Mouse (Mus musculus) left cerebral cortex, postnatal 10 days (tissue): ENCODE data around the gene Clcf1. TPM values are rescaled to one million over a fixed set of nuclear protein-coding genes. Genes with fewer than 3 reads are reported as not detected.

Experiments used
- DNase-seq, 2 experiments: peaks; one replicate each; pipeline ENCODE4 v3.0.0; 2021 to 2022; ENCODE audit warnings: low spot score in 2 of 2, mixed read lengths in 1 of 2; ENCODE audit errors: extremely low spot score in 1 of 2
- intact Hi-C: fragments of 180-260 bp; cut with DNase I; formaldehyde crosslinking; loops from one replicate; pipeline ENCODE4 v1.15.1; 2025
- total RNA-seq, 2 experiments: library from RNA; stranded (reverse); gene quantifications; 2 replicates each; pipeline ENCODE4 v1.2.3; 2021

Gene Clcf1
- total RNA-seq, 2 experiments from 2014 or later = 1.5 to 1.7 TPM

DNA sequence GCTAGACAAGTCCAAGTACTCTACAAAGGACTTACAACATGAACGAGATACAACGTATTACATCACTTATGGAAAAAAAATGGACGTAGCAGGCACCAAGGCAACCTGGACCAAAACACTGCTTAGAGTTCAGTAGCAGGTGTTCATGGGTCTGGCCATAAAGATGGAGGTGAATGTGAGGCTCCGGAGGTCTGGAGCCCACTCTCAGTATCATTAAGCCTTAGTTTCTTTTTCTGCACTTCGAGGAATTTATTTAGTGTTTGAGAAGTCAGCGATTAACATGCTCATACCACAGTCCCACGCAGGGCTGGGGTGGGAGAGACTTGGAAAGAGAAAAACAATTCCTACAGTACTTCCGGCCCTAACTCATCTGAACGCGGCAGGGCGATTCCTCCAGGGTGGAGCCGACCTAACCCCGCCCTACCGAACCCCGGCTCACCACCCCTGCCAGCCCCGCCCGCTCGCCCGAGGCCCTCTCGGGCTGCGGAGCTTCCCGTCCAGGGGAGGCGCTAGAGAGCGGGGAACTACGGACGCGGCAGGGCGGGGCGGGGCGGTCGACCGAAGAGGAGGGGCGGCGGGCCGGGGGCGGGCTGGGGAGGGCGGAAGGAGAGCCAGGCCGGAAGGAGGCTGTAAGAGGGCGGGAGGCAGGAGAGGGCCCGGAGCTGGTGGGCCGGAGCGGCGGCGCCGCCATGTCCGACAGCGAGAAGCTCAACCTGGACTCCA lies 22.3 kb upstream of the Clcf1 start, which contains the start of gene Ppp1ca:
Gene Ppp1ca, plus strand, starts transcription at position 538 of the 723 bp plus-strand sequence.
- DNase-seq = peak; percentile 88 to 97
- intact Hi-C loops = no loop called here

DNA sequence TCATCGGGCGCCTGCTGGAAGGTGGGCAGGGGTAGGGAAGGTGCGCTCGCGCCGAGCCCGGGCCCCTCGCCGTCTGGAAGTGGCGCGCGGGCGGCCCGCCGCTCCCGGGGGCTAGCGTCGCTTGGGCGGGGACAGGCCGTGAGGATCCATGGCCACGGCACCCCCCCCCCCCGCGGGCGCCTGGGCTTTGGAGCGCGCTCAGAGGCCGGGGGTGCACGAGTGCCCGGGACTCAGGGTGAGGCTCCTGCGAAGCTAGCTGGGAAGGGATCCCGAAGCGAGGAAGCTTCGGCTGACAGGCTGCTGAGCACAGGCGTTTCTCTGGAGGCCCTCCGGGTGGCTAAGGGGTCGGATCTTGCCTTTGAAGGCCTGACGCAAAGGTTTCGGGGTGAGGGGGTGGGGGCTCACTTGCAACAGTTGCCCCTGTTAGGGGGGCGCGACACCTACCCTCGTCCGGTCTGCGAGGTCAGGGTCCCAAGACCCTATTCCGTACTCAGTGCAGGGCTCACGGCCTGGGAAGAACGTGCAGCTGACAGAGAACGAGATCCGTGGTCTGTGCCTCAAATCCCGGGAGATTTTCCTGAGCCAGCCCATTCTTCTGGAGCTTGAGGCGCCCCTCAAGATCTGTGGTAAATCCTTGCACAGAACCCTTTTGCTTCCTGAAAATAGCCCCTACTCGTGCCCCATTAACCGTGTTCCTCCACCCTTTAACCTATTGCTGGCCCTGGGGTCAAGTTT lies 21.6 kb upstream of the Clcf1 start:
- intact Hi-C loops = no loop called here
- no peak for DNase-seq

DNA sequence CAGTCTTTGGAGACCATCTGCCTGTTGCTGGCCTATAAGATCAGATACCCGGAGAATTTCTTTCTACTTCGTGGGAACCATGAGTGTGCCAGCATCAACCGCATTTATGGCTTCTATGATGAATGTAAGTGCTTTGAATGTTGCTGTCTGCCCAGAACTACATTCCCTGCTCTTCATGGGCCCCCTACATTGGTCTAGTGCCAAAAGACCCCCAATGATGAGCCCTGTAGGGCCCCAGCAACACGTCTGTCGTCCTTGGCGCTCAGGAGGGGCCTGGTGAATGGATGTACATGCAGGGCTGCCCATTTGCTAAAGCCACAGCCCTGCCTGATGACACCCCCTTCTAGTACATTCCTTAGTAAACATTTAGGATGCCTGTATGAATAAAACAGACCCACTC lies 20.9 kb upstream of the Clcf1 start:
- DNase-seq = no peak
- intact Hi-C loops = no loop called here

DNA sequence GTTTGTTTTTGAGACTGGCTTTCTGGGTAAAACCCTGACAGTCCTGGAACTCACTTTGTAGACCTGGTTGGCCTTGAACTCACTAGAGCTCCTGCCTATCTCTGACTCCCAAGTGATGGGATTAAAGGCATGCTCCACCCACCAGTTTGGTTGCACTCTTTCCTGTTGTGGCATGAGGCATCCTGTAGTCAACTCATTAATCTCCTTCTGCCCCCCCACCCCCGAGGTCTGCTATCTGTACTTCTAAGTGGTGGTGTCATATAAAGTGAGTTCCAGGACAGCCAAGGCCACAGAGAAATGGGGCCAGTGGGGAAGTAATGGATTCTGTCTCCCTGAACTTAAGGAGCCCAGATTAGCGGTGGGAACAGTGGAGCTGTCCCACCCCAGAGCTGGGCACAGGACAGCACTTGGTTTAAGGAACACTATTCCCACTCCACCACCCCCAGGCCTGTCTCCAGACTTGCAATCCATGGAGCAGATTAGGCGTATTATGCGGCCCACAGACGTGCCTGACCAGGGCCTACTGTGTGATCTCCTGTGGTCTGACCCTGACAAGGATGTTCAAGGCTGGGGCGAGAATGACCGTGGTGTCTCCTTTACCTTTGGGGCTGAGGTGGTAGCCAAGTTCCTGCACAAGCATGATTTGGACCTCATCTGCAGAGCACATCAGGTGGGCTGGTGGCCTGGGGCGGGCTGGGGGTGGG lies 19.9 kb upstream of the Clcf1 start:
- DNase-seq = no peak
- intact Hi-C loops = no loop called here

DNA sequence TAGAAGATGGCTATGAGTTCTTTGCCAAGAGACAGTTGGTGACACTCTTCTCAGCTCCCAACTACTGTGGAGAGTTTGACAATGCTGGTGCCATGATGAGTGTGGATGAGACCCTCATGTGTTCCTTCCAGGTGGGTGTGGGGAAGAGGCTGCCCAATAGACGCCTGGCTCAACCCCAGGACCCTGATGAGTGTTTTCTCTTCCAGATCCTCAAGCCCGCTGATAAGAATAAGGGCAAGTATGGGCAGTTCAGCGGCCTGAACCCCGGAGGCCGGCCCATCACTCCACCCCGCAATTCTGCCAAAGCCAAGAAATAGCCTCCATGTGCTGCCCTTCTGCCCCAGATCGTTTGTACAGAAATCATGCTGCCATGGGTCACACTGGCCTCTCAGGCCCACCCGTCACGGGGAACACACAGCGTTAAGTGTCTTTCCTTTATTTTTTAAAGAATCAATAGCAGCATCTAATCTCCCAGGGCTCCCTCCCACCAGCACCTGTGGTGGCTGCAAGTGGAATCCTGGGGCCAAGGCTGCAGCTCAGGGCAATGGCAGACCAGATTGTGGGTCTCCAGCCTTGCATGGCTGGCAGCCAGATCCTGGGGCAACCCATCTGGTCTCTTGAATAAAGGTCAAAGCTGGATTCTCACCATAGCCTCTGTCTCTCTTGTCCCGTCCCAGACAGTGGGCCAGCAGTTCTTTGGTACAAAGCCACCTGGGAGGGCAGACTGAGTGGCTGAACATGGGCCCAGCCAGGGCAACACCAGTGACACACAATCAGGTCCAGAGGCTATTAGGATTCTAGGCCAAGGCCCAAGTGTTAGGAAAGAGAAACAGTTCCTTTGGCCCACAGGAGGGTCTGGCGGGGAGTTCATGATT lies 19.0 kb upstream of the Clcf1 start:
- intact Hi-C loops = no loop called here
- DNase-seq = no peak

DNA sequence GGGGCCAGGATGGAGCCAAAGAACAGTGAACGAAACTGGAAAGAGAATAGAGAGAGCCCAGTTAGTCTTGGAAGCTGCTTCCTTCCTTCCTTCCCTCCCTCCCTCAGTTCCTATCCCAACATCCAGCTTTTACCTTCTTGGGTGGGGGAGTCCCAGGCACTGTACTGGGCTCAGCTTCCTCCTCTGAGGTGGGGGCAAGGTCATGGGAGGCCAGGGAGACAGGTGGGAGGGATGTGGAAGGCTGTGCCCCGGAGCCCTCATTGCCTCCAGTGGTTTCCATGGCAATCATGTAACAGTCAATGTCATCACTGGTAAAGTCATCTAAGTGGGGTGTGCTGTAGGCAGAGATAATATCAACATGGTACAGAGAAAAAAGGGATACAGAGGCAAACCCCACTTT lies 18.0 kb upstream of the Clcf1 start:
- no peak for DNase-seq
- intact Hi-C loops = no loop called here

DNA sequence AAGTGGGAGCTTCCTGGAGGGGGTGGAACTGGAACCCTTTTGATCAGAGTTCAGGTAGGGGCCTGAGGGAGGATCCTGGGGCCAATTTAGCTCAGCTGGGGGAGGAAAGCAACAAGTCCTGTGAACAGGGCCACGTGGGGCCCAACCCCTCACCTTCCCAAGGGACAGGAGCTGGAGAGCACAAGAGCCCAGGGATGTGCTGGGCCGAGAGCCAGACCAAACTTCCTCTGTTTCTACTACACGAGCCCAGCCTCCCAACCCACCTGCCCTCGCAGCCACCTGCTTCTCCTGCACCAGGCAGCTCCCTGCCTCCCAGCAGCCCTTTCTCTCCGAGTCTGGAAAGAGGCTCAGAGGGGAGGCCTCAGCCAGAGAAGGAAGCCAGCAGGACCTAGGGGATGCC lies 17.5 kb upstream of the Clcf1 start:
- intact Hi-C loops = no loop called here
- DNase-seq = peak in 1 of 2 experiments; percentile 74

DNA sequence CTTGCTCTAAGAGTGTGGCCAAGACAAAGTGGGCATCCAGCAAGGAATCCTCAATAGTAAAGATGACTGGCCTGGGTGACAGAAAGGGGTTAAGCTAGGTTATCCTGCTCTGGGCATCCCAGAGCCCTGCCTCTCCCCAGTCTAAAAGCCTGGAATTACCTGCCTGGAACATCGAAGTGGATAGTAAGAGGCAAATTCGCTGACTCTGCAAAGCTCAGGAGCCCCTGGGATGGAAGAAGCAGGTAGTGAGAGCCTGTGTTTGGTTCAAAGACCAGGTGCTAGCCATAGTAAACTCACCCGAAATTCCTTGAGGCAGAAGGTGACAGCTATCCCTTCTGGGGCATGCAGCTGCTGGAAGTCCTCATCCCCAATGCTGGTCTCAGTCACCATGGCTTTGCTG lies 16.9 kb upstream of the Clcf1 start:
- intact Hi-C loops = no loop called here

DNA sequence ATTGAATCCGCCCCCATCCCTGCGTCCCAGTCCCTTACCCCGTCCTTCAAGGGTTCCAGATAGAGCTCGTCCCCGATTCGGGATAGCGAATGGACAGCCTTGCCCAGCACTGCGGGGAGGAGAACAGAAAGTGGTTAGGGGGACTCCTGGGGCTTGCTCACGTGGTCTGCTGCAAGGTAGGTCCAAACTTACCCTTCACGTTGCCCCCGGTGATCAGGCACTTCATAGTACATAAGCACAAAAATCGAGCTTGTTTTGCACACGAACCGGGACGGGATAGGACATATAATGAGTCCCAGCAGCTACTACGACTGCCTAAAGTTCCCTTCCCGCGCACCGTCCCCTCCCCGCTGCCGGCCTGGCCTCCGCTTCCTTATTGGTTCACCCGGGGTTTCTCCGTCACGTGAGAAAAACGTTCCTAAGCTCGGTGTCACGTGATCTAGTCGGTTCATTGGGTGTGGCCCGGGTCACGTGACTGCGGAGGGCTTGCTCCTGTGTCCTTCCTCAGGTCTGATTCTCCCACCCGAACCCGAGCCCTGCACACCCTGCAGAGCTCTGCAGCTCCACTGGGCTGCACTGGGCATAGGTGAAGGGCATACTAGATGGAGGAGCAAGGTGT lies 12.6 kb upstream of the Clcf1 start, which contains the start of gene Rad9a:
Gene Rad9a, minus strand, starts transcription at position 372 of the 619 bp plus-strand sequence.
- intact Hi-C loops = loop anchor here (5.0 kb wide), 1 partner anchor 74 kb away; the partner anchor contains the start of gene Aip

More for the DNA sequence above, 16.9 kb upstream of the Clcf1 start:
- DNase-seq = no peak

DNA sequence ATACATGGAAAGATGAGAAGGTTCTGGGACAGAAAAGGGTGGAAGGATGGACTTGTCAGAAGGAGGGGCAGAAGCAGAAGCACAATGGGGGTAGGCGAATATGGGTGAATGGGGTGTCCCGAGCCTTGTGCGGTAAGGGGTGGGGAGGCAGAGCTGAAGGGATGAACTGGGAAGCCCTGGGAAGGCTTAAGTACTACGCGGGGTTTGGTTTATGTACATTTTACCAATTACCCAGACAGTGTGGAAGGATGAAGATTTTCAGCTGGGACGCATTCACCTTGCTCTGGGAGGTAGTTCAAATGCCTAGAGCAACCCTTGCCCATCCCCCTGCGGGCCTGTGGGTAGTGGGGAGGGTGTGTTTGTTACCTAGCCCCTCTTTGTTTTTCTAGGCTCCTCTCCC lies 11.9 kb upstream of the Clcf1 start:
- intact Hi-C loops = loop anchor here (5.0 kb wide), 1 partner anchor 75 kb away; the partner anchor contains the start of gene Aip
- no peak for DNase-seq

More for the DNA sequence above, 12.6 kb upstream of the Clcf1 start, which contains the start of gene Rad9a:
- DNase-seq = peak; percentile 95 to 98

DNA sequence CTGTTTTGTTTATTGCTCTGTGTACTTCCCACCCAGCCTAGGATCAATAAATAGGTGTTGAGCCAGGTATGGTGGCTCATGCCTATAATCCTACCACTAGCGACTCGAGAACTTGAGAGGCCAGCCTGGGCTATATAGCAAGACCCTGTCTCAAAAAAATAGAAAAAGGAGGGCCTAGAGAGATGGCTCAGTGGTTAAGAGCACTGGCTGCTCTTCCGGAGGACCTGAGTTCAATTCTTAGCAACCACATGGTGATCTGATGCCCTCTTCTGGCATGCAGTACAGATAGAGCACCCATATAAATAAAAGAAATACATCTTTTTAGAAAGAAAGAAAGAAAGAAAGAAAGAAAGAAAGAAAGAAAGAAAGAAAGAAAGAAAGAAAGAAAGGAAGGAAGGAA lies 10.9 kb upstream of the Clcf1 start:
- intact Hi-C loops = loop anchor here (5.0 kb wide), 1 partner anchor 76 kb away; the partner anchor contains the start of gene Aip
- DNase-seq = no peak

DNA sequence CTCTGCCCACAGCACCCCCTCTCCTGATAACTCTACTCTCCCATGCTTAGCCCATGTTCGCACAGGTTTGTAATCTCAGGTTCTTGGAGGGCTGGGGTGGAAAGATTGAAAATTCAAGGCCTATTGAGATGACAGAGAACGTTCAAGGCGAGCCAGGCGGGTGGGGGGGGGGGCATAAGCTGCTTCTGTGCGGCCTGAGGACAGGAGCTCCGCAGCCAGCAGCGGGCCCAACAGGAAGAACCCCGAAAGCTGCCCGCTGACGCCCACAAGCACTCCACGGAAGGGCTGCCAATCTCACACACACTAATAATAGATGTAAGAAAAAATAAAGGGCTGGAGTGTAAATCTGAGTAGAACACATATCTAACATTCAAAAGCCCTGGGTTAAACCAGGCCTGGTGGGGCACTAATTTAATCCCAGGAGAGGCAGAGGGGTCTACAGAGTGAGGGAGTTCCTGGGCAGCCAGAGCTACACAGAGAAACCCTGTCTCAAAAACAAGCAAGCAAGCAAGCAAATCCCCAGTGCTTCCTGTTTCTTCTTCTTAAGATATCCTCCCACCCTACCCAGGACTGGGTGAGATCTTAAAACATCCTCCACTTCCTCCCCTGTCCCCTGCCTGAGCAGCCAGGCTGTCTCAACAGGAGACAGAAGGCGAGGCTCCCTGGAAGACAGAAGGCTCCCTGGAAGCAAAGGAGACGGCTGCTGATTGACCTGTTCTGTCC lies 10.3 kb upstream of the Clcf1 start:
- intact Hi-C loops = loop anchor here (5.0 kb wide), 1 partner anchor 76 kb away; the partner anchor contains the start of gene Aip
- DNase-seq = no peak

DNA sequence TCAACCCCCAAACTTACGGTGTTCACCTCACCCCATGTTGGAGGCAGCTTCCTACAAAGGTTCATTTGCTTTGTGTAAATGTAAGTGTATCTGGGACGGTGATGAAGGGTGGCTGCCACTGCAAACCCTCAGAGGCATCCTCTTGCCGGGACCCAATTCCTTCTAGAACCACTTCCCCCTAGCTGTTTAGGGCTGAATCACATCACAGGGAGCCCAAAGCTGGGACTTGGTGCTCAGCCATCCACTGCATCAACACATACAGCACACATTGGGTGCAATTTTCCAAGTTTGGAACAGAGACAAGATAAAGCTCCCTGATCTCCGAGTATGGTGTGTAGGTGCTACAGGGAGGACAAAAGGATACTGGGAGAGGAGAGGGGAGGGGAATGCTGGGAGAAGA lies 9.1 kb upstream of the Clcf1 start:
- no peak for DNase-seq
- intact Hi-C loops = loop anchor here (5.0 kb wide), 1 partner anchor 78 kb away; the partner anchor contains the start of gene Aip

DNA sequence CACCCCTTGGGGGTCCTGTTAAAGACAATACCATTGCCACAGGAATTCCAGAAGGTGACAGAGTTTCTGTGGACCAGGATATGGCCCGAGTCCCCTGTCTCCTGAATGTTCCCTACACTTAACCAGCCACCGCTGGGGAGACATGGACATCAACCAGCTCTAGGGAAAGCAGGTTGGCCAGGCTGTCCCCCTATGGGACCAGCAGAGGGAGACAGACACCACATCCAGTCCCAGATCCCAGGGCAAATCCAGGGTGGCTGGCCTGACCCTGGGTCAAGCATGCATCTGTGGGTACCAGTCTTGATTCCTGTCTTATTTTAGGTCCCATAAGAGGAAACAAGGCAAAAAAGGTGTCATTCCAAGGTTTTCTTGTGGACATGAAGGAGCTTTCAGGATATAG lies 7.1 kb upstream of the Clcf1 start:
- peak in 1 of 2 experiments; percentile 75 for DNase-seq
- intact Hi-C loops = loop anchor here (2.0 kb wide), 1 partner anchor 22 kb away; no protein-coding TSS in a partner anchor

DNA sequence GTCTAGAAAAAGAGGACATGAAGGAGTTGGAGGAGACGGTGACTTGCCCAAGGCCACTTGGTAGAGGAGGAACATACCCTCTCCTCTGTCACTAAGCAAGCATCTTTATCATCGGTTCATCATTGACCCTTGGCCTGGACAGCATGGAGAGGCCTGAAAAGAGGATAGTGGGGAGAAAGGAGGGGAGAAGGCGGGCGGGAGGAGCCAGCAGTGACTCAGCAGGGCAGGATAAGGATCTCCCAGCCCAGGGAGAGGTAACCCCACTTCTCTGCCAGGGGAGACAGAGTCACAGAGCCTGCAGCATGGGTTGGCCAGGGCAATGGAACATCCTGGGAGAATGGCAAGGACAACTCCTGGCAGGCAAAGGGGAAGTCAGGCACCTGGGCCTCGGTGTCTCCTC lies 5.5 kb upstream of the Clcf1 start:
- intact Hi-C loops = no loop called here
- DNase-seq = no peak

DNA sequence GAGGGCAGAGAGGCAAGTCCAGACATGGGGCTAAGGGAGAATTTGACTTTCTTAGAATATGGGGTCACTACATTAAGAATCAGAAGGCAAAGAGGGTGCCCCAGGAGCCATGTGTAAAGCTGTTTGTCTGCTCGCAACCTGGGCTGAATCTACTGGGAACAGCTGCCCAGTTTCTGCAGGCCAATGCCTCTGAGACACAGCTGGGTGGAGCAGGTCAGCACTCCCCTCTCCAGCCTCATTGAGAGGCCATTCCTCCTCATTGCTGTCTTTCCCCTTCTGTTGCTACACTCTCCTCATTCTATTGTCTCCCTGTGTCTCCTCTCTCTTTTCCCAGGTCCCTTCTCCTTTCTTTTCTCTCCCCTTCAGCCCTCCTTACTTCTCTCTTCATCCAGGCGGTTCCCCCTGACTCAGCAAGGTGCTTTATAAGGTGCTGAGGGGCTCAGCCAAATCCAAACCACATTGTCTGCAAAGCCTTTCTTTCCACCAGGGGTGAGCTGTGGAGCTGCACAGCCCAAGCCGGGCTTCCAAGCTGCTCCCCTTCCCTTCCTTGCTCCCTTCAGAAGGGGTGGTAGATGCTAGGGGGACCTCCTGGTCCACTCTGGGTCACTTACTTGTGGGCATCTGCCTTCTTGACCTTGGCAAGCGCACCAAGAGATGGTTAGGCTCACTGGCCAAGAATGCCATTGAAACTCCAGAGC lies 2.0 kb upstream of the Clcf1 start:
- intact Hi-C loops = no loop called here
- DNase-seq = no peak

DNA sequence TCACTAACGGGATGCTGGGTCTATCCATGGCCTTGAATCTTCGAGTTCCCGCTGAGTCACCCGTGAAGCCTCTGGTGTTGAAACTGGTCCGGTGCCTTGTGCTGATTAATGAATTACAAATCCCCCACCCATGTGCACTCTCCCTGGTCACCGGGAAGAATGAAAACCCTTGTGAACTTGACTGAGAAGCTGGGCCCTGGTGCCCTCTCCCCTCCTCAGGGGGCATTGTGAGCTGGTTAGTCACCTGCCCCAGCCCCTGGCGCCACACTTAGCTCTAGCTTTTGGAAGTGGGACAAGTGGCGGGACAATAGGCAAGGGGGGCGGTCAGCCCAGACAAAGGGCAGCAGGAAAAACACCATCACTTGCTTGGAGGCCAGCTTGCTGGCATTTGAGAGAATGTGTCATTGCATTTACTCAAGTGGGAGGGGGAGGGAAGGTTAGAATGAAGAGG lies 489 bp upstream of the Clcf1 start:
- no peak for DNase-seq
- intact Hi-C loops = no loop called here
